Comparison of ENCODE assay signal across 28 mouse cellular contexts in genomic region chr2:128555082-128555481, GRCm38 (mm10). TPM values are rescaled to one million over a fixed set of nuclear protein-coding genes. Genes with fewer than 3 reads are reported as not detected.
DNase-seq lines count a peak whose midpoint lies in the region; ATAC-seq and TF ChIP-seq lines count a peak whose summit lies in the region.
"Had no signal": no experiment of that assay in that cellular context is flagged by ENCODE, and none has a peak within 500 bp of the region (broad histone marks: within the 10 kb centered on the region; RNA-seq: fewer than 3 reads in every experiment).

No protein-coding gene starts in this region.

- no peak overlapping the region for H3K4me2 ChIP-seq in midbrain, embryonic 14.5 days (ENCODE audit: low read length)
- H3K4me2 ChIP-seq in midbrain, postnatal 0 days (ENCODE audit: low read depth, low read length, poor library complexity, severe bottlenecking) = no peak overlapping the region
- H3K4me2 ChIP-seq in midbrain, embryonic 15.5 days = no peak overlapping the region
- H3K4me2 ChIP-seq in midbrain, embryonic 11.5 days = no peak overlapping the region
- H3K4me2 ChIP-seq in midbrain, embryonic 16.5 days (ENCODE audit: low read length) = no peak overlapping the region
- H3K4me2 ChIP-seq in midbrain, embryonic 13.5 days (replicated peaks) = no peak overlapping the region

- no peaks in the 10 kb centered on the region for H3K9me3 ChIP-seq in midbrain, embryonic 14.5 days (ENCODE audit: control insufficient read depth, low read length)
- H3K9me3 ChIP-seq in midbrain, postnatal 0 days (ENCODE audit: low read length) = no peaks in the 10 kb centered on the region
- no peaks in the 10 kb centered on the region for H3K9me3 ChIP-seq in midbrain, embryonic 15.5 days
- no peaks in the 10 kb centered on the region for H3K9me3 ChIP-seq in midbrain, embryonic 11.5 days (ENCODE audit: control insufficient read depth, low read length)
- no peaks in the 10 kb centered on the region for H3K9me3 ChIP-seq in midbrain, embryonic 16.5 days (replicated peaks; ENCODE audit: control insufficient read depth, low read length, poor library complexity, severe bottlenecking)
- no peaks in the 10 kb centered on the region for H3K9me3 ChIP-seq in midbrain, embryonic 13.5 days
- H3K9me3 ChIP-seq: G1E had no signal

- no peak overlapping the region for H3K9ac ChIP-seq in midbrain, embryonic 14.5 days (replicated peaks; ENCODE audit: low read length)
- H3K9ac ChIP-seq in midbrain, postnatal 0 days (replicated peaks; ENCODE audit: low read length, poor library complexity, severe bottlenecking) = no peak overlapping the region
- no peak overlapping the region for H3K9ac ChIP-seq in midbrain, embryonic 15.5 days
- H3K9ac ChIP-seq in midbrain, embryonic 11.5 days (ENCODE audit: low read length) = no peak overlapping the region
- no peak overlapping the region for H3K9ac ChIP-seq in midbrain, embryonic 16.5 days (ENCODE audit: low read depth, low read length)
- no peak overlapping the region for H3K9ac ChIP-seq in midbrain, embryonic 13.5 days (replicated peaks)

- no peaks in the 10 kb centered on the region for H3K4me1 ChIP-seq in midbrain, embryonic 14.5 days (ENCODE audit: control insufficient read depth, insufficient read depth, low read length)
- H3K4me1 ChIP-seq in midbrain, postnatal 0 days (ENCODE audit: insufficient read depth, low read length) = no peaks in the 10 kb centered on the region
- no peaks in the 10 kb centered on the region; the same call in 1 of the 2 replicates for H3K4me1 ChIP-seq in midbrain, embryonic 15.5 days
- no peaks in the 10 kb centered on the region for H3K4me1 ChIP-seq in midbrain, embryonic 11.5 days (ENCODE audit: control insufficient read depth, insufficient read depth, low read length)
- peaks cover 3% of the 10 kb centered on the region; the same call in 1 of the 2 replicates for H3K4me1 ChIP-seq in midbrain, embryonic 16.5 days (ENCODE audit: control insufficient read depth, insufficient read depth, low read length)
- no peaks in the 10 kb centered on the region for H3K4me1 ChIP-seq in midbrain, embryonic 13.5 days (replicated peaks)

- H3K36me3 ChIP-seq in midbrain, embryonic 14.5 days (ENCODE audit: control insufficient read depth, insufficient read depth, low read length) = no peaks in the 10 kb centered on the region
- no peaks in the 10 kb centered on the region for H3K36me3 ChIP-seq in midbrain, postnatal 0 days (ENCODE audit: insufficient read depth, low read length)
- no peaks in the 10 kb centered on the region for H3K36me3 ChIP-seq in midbrain, embryonic 15.5 days (replicated peaks)
- H3K36me3 ChIP-seq in midbrain, embryonic 11.5 days (ENCODE audit: control insufficient read depth, insufficient read depth, low read length) = no peaks in the 10 kb centered on the region
- no peaks in the 10 kb centered on the region for H3K36me3 ChIP-seq in midbrain, embryonic 16.5 days (ENCODE audit: control insufficient read depth, insufficient read depth, low read length)
- H3K36me3 ChIP-seq in midbrain, embryonic 13.5 days = no peaks in the 10 kb centered on the region
- H3K36me3 ChIP-seq: G1E had no signal

- no peak for TF ChIP-seq CTCF in midbrain, postnatal 0 days (IDR thresholded peaks at IDR 0.05)
- TF ChIP-seq CTCF in brain, embryonic 14.5 days (IDR thresholded peaks at IDR 0.05; ENCODE audit: borderline replicate concordance, extremely low read depth, insufficient read depth, insufficient read length) = no peak

- TF ChIP-seq POLR2A in brain, embryonic 14.5 days (IDR thresholded peaks at IDR 0.05; ENCODE audit: borderline replicate concordance, extremely low read depth, insufficient read depth, insufficient read length, poor library complexity, severe bottlenecking) = no peak

- WGBS in midbrain, embryonic 14.5 days = 61% methylated on average over 9 of the region's 9 CpGs
- WGBS in midbrain, postnatal 0 days = 69% methylated on average over 9 of the region's 9 CpGs
- WGBS in midbrain, embryonic 15.5 days = 68% methylated on average over 9 of the region's 9 CpGs
- 88% methylated on average over 9 of the region's 9 CpGs for WGBS in midbrain, embryonic 11.5 days
- WGBS in midbrain, embryonic 16.5 days = 73% methylated on average over 9 of the region's 9 CpGs
- 69% methylated on average over 9 of the region's 9 CpGs for WGBS in midbrain, embryonic 13.5 days

- H3K4me3 ChIP-seq in midbrain, embryonic 14.5 days (replicated peaks; ENCODE audit: low read depth, low read length) = no peak overlapping the region
- no peak overlapping the region for H3K4me3 ChIP-seq in midbrain, postnatal 0 days (ENCODE audit: low read depth, low read length)
- H3K4me3 ChIP-seq in midbrain, embryonic 15.5 days = no peak overlapping the region
- no peak overlapping the region for H3K4me3 ChIP-seq in midbrain, embryonic 11.5 days (ENCODE audit: low read depth, low read length)
- no peak overlapping the region for H3K4me3 ChIP-seq in midbrain, embryonic 16.5 days (ENCODE audit: low read depth, low read length)
- H3K4me3 ChIP-seq in midbrain, embryonic 13.5 days (replicated peaks) = no peak overlapping the region

- no peak overlapping the region for H3K27ac ChIP-seq in midbrain, embryonic 14.5 days (replicated peaks; ENCODE audit: low read depth, low read length)
- H3K27ac ChIP-seq in midbrain, postnatal 0 days (ENCODE audit: low read depth, low read length) = no peak overlapping the region
- no peak overlapping the region for H3K27ac ChIP-seq in midbrain, embryonic 15.5 days
- H3K27ac ChIP-seq in midbrain, embryonic 11.5 days (ENCODE audit: low read depth, low read length) = no peak overlapping the region
- peak overlapping the region; percentile 11; the same call in 1 of the 2 replicates for H3K27ac ChIP-seq in midbrain, embryonic 16.5 days (ENCODE audit: low read length)
- H3K27ac ChIP-seq in midbrain, embryonic 13.5 days = no peak overlapping the region

- peak; percentile 68 for DNase-seq in midbrain, embryonic 14.5 days
- DNase-seq in midbrain, postnatal 0 days (ENCODE audit: low spot score) = no peak
- DNase-seq in midbrain, embryonic 11.5 days (ENCODE audit: low spot score, missing footprints) = no peak
- DNase-seq in brain, embryonic 14.5 days (ENCODE audit: low read depth) = peak; percentile 45
- DNase-seq in adrenal gland, postnatal 14 days = no peak
- DNase-seq: adrenal gland, adult 2 months; adrenal gland, adult 8-10 months; adrenal gland, postnatal 10 days; adrenal gland, postnatal 25 days; adrenal gland, postnatal 36 days; B cell, adult 2 months; cerebellum, adult 11 months; cerebellum, adult 11-12 months; cerebellum, adult 18-20 months; cerebellum, adult 2 months had no signal

- H3K27me3 ChIP-seq in midbrain, embryonic 14.5 days (ENCODE audit: control insufficient read depth, insufficient read depth, low read length) = no peaks in the 10 kb centered on the region
- no peaks in the 10 kb centered on the region for H3K27me3 ChIP-seq in midbrain, postnatal 0 days (ENCODE audit: insufficient read depth, low read length)
- no peaks in the 10 kb centered on the region for H3K27me3 ChIP-seq in midbrain, embryonic 15.5 days (replicated peaks)
- H3K27me3 ChIP-seq in midbrain, embryonic 11.5 days (ENCODE audit: control insufficient read depth, insufficient read depth, low read length) = no peaks in the 10 kb centered on the region
- no peaks in the 10 kb centered on the region for H3K27me3 ChIP-seq in midbrain, embryonic 16.5 days (ENCODE audit: control insufficient read depth, insufficient read depth, low read depth, low read length)
- no peaks in the 10 kb centered on the region for H3K27me3 ChIP-seq in midbrain, embryonic 13.5 days
- H3K27me3 ChIP-seq: CH12.LX, Patski had no signal

- ATAC-seq in midbrain, embryonic 14.5 days (ENCODE audit: low FRiP score, low TSS enrichment) = no peak
- ATAC-seq in midbrain, postnatal 0 days (ENCODE audit: low FRiP score) = no peak
- ATAC-seq in midbrain, embryonic 15.5 days (replicated peaks) = peak; percentile 42; the same call in 1 of the 2 replicates
- no peak for ATAC-seq in midbrain, embryonic 11.5 days (ENCODE audit: low FRiP score)
- peak; percentile 54 for ATAC-seq in midbrain, embryonic 16.5 days
- ATAC-seq in midbrain, embryonic 13.5 days = no peak
- ATAC-seq: activated CD4-positive, CD25-positive, alpha-beta regulatory T cell, adult 4 months; CD4-positive, CD25-positive, alpha-beta regulatory T cell, adult 4 months; Patski had no signal

RNA-seq across cellular contexts. Expression of gene Spdye4c, which starts 35.9 kb away (rescaled TPM):
- polyA plus RNA-seq in midbrain, embryonic 14.5 days (2014; fragmentation: Nextera tagmentation; extraction: Ambion mirVana) = not detected in 2 replicates
- not detected in 2 replicates for total RNA-seq in midbrain, postnatal 0 days (2014; rRNA removed)
- not detected in 2 replicates for polyA plus RNA-seq in midbrain, postnatal 0 days (2015; fragmentation: Nextera tagmentation; extraction: Ambion mirVana)
- not detected in 2 replicates for polyA plus RNA-seq in midbrain, embryonic 15.5 days (2015; fragmentation: Nextera tagmentation; extraction: Ambion mirVana)
- polyA plus RNA-seq in midbrain, embryonic 11.5 days (2014; fragmentation: Nextera tagmentation; extraction: Ambion mirVana) = not detected in 2 replicates
- polyA plus RNA-seq in midbrain, embryonic 16.5 days (2015; fragmentation: Nextera tagmentation; extraction: Ambion mirVana) = not detected in 2 replicates
- polyA plus RNA-seq in midbrain, embryonic 13.5 days (2015; fragmentation: Nextera tagmentation; extraction: Ambion mirVana) = not detected in 2 replicates
- not detected in 2 replicates for polyA plus RNA-seq in brain, embryonic 14.5 days (2012; rRNA removed)
- not detected in 2 replicates for total RNA-seq in adrenal gland, postnatal 14 days (2021)
- total RNA-seq: adrenal gland, adult 18-20 months; adrenal gland, adult 2 months; adrenal gland, adult 8-10 months; adrenal gland, postnatal 10 days; adrenal gland, postnatal 25 days; adrenal gland, postnatal 36 days; adrenal gland, postnatal 4 days; CH12.LX; ES-E14; G1E; MEL had no signal
- polyA plus RNA-seq: activated CD4-positive, CD25-positive, alpha-beta regulatory T cell, adult 4 months; adrenal gland, adult 2 months; C2C12; CD4-positive, CD25-positive, alpha-beta regulatory T cell, adult 4 months; cerebellum, adult 2 months; G1E; Patski had no signal

Comparison
In these comparisons a context has a peak if more than half of its experiments do, and no peak if none do; other contexts are left out.
1. ATAC-seq: peak in midbrain, embryonic 15.5 days (single experiment) and midbrain, embryonic 16.5 days (single experiment); none in midbrain, embryonic 14.5 days (single experiment), midbrain, postnatal 0 days (single experiment), midbrain, embryonic 11.5 days (single experiment) and midbrain, embryonic 13.5 days (single experiment).
2. DNase-seq: peak in midbrain, embryonic 14.5 days (single experiment) and brain, embryonic 14.5 days (single experiment); none in midbrain, postnatal 0 days (single experiment), midbrain, embryonic 11.5 days (single experiment) and adrenal gland, postnatal 14 days (single experiment).